Mouse (Mus musculus): ENCODE results near the gene Ints3.

Gene Ints3

GRCm38 (mm10) chr3:90433381-90434020 lies at the start of gene Ints3:
Gene Ints3 (minus strand): TSS chr3:90433622.
- peak; percentile 97 for DNase-seq (ENCODE audit: low read depth, low spot score)

GRCm38 (mm10) chr3:90475831-90476611 lies 42.6 kb upstream of the Ints3 start, which contains the start of gene Ilf2:
Gene Ilf2 (plus strand): TSS chr3:90476126.
- peak; percentile 90 for DNase-seq (ENCODE audit: low read depth, low spot score)

GRCm38 (mm10) chr3:90475151-90475830 lies 41.9 kb upstream of the Ints3 start:
- DNase-seq (ENCODE audit: low read depth, low spot score), result no peak

GRCm38 (mm10) chr3:90472213-90472612 lies 38.8 kb upstream of the Ints3 start:
- no peak for DNase-seq (ENCODE audit: low read depth, low spot score)

GRCm38 (mm10) chr3:90467618-90468300 lies 34.3 kb upstream of the Ints3 start:
- no peak for DNase-seq (ENCODE audit: low read depth, low spot score)

GRCm38 (mm10) chr3:90466311-90466766 lies 32.9 kb upstream of the Ints3 start:
- peak; percentile 39 for DNase-seq (ENCODE audit: low read depth, low spot score)

GRCm38 (mm10) chr3:90465686-90466310 lies 32.4 kb upstream of the Ints3 start, which contains the start of gene Npr1:
Gene Npr1 (minus strand): TSS chr3:90465866.
- DNase-seq (ENCODE audit: low read depth, low spot score), result no peak

GRCm38 (mm10) chr3:90465081-90465685 lies 31.8 kb upstream of the Ints3 start:
- DNase-seq (ENCODE audit: low read depth, low spot score), result no peak

- no peak for DNase-seq (ENCODE audit: low read depth, low spot score)
Measured at GRCm38 (mm10) chr3:90464552-90465080, 31.2 kb upstream of the Ints3 start.

GRCm38 (mm10) chr3:90462579-90462978 lies 29.2 kb upstream of the Ints3 start:
- DNase-seq (ENCODE audit: low read depth, low spot score), result no peak

GRCm38 (mm10) chr3:90461935-90462334 lies 28.5 kb upstream of the Ints3 start:
- DNase-seq (ENCODE audit: low read depth, low spot score), result no peak

GRCm38 (mm10) chr3:90460315-90460714 lies 26.9 kb upstream of the Ints3 start:
- no peak for DNase-seq (ENCODE audit: low read depth, low spot score)

- DNase-seq (ENCODE audit: low read depth, low spot score), result no peak
Measured at GRCm38 (mm10) chr3:90459727-90460126, 26.3 kb upstream of the Ints3 start.

- no peak for DNase-seq (ENCODE audit: low read depth, low spot score)
Measured at GRCm38 (mm10) chr3:90454931-90455330, 21.5 kb upstream of the Ints3 start.

- DNase-seq (ENCODE audit: low read depth, low spot score), result no peak
Measured at GRCm38 (mm10) chr3:90451396-90452095, 18.1 kb upstream of the Ints3 start.

GRCm38 (mm10) chr3:90450874-90451273 lies 17.5 kb upstream of the Ints3 start:
- no peak for DNase-seq (ENCODE audit: low read depth, low spot score)

GRCm38 (mm10) chr3:90448626-90449025 lies 15.2 kb upstream of the Ints3 start:
- no peak for DNase-seq (ENCODE audit: low read depth, low spot score)

GRCm38 (mm10) chr3:90447123-90447494 lies 13.7 kb upstream of the Ints3 start:
- DNase-seq (ENCODE audit: low read depth, low spot score), result no peak

- DNase-seq (ENCODE audit: low read depth, low spot score), result peak; percentile 93
Measured at GRCm38 (mm10) chr3:90446389-90447122, 13.1 kb upstream of the Ints3 start.
